Mouse (Mus musculus) MEL (cell line): ENCODE measurements around the gene Terb1. TPM values are rescaled to one million over a fixed set of nuclear protein-coding genes. Genes with fewer than 3 reads are reported as not detected.

Experiments used
- DNase-seq: peaks from one replicate; pipeline ENCODE4 v3.0.0; 2011; ENCODE audit warnings: low read depth, low spot score
- H3K27ac ChIP-seq: 2 replicates; pipeline ENCODE4 v1.5.1; 2012; ENCODE audit warnings: low read depth, mild to moderate bottlenecking, control low read depth, low read length, moderate library complexity; ENCODE audit not compliant: control insufficient read depth
- H3K27me3 ChIP-seq, 2 experiments: fragments of 150-350 bp in 1 of 2; sonication (generic) in 1 of 2; 2 replicates each; pipeline ENCODE4 v1.6.1; 2012; ENCODE audit warnings: low read length in 2 of 2, mild to moderate bottlenecking in 2 of 2, improper control_type of control experiment in 1 of 2, moderate library complexity in 1 of 2; ENCODE audit not compliant: insufficient read depth in 2 of 2, control insufficient read depth in 1 of 2
- H3K36me3 ChIP-seq, 2 experiments: 2 replicates each; pipeline ENCODE4 v1.6.1; 2012 to 2014; ENCODE audit warnings: low read length in 2 of 2, improper control_type of control experiment in 1 of 2, inconsistent platforms in 1 of 2, mild to moderate bottlenecking in 1 of 2; ENCODE audit not compliant: insufficient read depth in 2 of 2, control insufficient read depth in 1 of 2
- H3K4me1 ChIP-seq, 2 experiments: fragments of 150-350 bp in 1 of 2; sonication (generic) in 1 of 2; 2 replicates each; pipeline ENCODE4 v1.6.1; 2012; ENCODE audit warnings: low read length in 2 of 2, improper control_type of control experiment in 1 of 2, mild to moderate bottlenecking in 1 of 2; ENCODE audit not compliant: insufficient read depth in 2 of 2, control insufficient read depth in 1 of 2
- H3K4me3 ChIP-seq, 2 experiments: fragments of 150-350 bp in 1 of 2; sonication (generic) in 1 of 2; 2 replicates each; pipeline ENCODE4 v1.5.1; 2012; ENCODE audit warnings: low read depth in 2 of 2, low read length in 2 of 2, mild to moderate bottlenecking in 2 of 2, moderate library complexity in 2 of 2, control low read depth in 1 of 2, improper control_type of control experiment in 1 of 2; ENCODE audit not compliant: control insufficient read depth in 1 of 2, insufficient read depth in 1 of 2
- H3K79me2 ChIP-seq: 2 replicates; pipeline ENCODE4 v1.6.1; 2012; ENCODE audit warnings: mild to moderate bottlenecking, low read length, moderate library complexity; ENCODE audit not compliant: control insufficient read depth, poor library complexity, insufficient read depth
- H3K9ac ChIP-seq: 2 replicates; pipeline ENCODE4 v1.6.1; 2012; ENCODE audit warnings: low read depth, mild to moderate bottlenecking, control low read depth, low read length, moderate library complexity; ENCODE audit not compliant: control insufficient read depth, poor library complexity, severe bottlenecking
- H3K9me3 ChIP-seq: fragments of 150-350 bp; sonication (generic); replicated peaks from 2 replicates; pipeline ENCODE4 v1.6.1; 2012; ENCODE audit warnings: mild to moderate bottlenecking, low read length, improper control_type of control experiment, moderate library complexity; ENCODE audit not compliant: insufficient read depth
- BHLHE40 ChIP-seq: IDR thresholded peaks from 2 replicates; pipeline ENCODE4 v1.6.1; 2012; ENCODE audit warnings: low read depth, mild to moderate bottlenecking, inconsistent platforms, low read length, improper control_type of control experiment, borderline replicate concordance
- CHD2 ChIP-seq: IDR thresholded peaks from 2 replicates; pipeline ENCODE4 v1.6.1; 2011; ENCODE audit warnings: low read length, improper control_type of control experiment
- E2F4 ChIP-seq: IDR thresholded peaks from 2 replicates; pipeline ENCODE4 v1.6.1; 2011; ENCODE audit warnings: low read depth, low read length, improper control_type of control experiment, borderline replicate concordance
- ELF1 ChIP-seq: IDR thresholded peaks from 2 replicates; pipeline ENCODE4 v1.6.1; 2014; ENCODE audit warnings: low read depth, mild to moderate bottlenecking, inconsistent platforms, low read length, improper control_type of control experiment, moderate library complexity
- ETS1 ChIP-seq: IDR thresholded peaks from 2 replicates; pipeline ENCODE4 v1.6.1; 2012; ENCODE audit warnings: low read depth, mild to moderate bottlenecking, inconsistent platforms, low read length, improper control_type of control experiment, moderate library complexity
- HCFC1 ChIP-seq: IDR thresholded peaks from 2 replicates; pipeline ENCODE4 v1.6.1; 2012; ENCODE audit warnings: low read depth, mild to moderate bottlenecking, inconsistent platforms, low read length, improper control_type of control experiment, moderate library complexity
- JUND ChIP-seq: IDR thresholded peaks from 2 replicates; pipeline ENCODE4 v1.6.1; 2011; ENCODE audit warnings: low read depth, mild to moderate bottlenecking, improper control_type of control experiment, low read length
- KAT2A ChIP-seq: conservative IDR thresholded peaks from 2 replicates; pipeline ENCODE4 v1.6.1; 2012; ENCODE audit warnings: low read depth, low read length, improper control_type of control experiment, inconsistent platforms
- MAZ ChIP-seq: IDR thresholded peaks from 2 replicates; pipeline ENCODE4 v1.6.1; 2012; ENCODE audit warnings: low read depth, mild to moderate bottlenecking, inconsistent platforms, low read length, improper control_type of control experiment
- MEF2A ChIP-seq: IDR thresholded peaks from 2 replicates; pipeline ENCODE4 v1.6.1; 2014; ENCODE audit warnings: low read depth, mild to moderate bottlenecking, inconsistent platforms, low read length, improper control_type of control experiment; ENCODE audit not compliant: poor library complexity, insufficient replicate concordance, severe bottlenecking; ENCODE audit errors: extremely low read depth
- MYB ChIP-seq: IDR thresholded peaks from 2 replicates; pipeline ENCODE4 v1.6.1; 2011; ENCODE audit warnings: mild to moderate bottlenecking, low read depth, low read length, improper control_type of control experiment
- NRF1 ChIP-seq: IDR thresholded peaks from 2 replicates; pipeline ENCODE4 v1.6.1; 2014; ENCODE audit warnings: low read depth, mild to moderate bottlenecking, inconsistent platforms, low read length, improper control_type of control experiment, moderate library complexity; ENCODE audit not compliant: poor library complexity, insufficient read depth, severe bottlenecking
- POLR2A ChIP-seq, 2 experiments: IDR thresholded peaks; 2 replicates each; pipeline ENCODE4 v1.6.1; 2011 to 2012; ENCODE audit warnings: low read length in 2 of 2, mild to moderate bottlenecking in 2 of 2, control low read depth in 1 of 2, improper control_type of control experiment in 1 of 2, low read depth in 1 of 2, moderate library complexity in 1 of 2; ENCODE audit not compliant: control insufficient read depth in 1 of 2, insufficient read depth in 1 of 2, poor library complexity in 1 of 2
- POLR2AphosphoS2 ChIP-seq: IDR thresholded peaks from 2 replicates; pipeline ENCODE4 v1.6.1; 2011; ENCODE audit warnings: low read length, improper control_type of control experiment
- POLR2AphosphoS5 ChIP-seq: IDR thresholded peaks from 2 replicates; pipeline ENCODE4 v1.6.1; 2012; ENCODE audit warnings: low read depth, borderline replicate concordance, mild to moderate bottlenecking, inconsistent platforms, low read length, moderate library complexity, mixed read lengths
- RCOR1 ChIP-seq: IDR thresholded peaks from 2 replicates; pipeline ENCODE4 v1.6.1; 2012; ENCODE audit warnings: low read depth, mild to moderate bottlenecking, inconsistent platforms, low read length, improper control_type of control experiment
- SIN3A ChIP-seq: IDR thresholded peaks from 2 replicates; pipeline ENCODE4 v1.6.1; 2012; ENCODE audit warnings: low read length, improper control_type of control experiment, inconsistent platforms
- TAL1 ChIP-seq: IDR thresholded peaks from 2 replicates; pipeline ENCODE4 v1.6.1; 2012; ENCODE audit warnings: mild to moderate bottlenecking, inconsistent platforms, low read length, moderate library complexity, mixed read lengths
- TBP ChIP-seq: IDR thresholded peaks from 2 replicates; pipeline ENCODE4 v1.8.0; 2011; ENCODE audit warnings: low read depth, low read length, improper control_type of control experiment
- TCF12 ChIP-seq: IDR thresholded peaks from 2 replicates; pipeline ENCODE4 v1.6.1; 2014; ENCODE audit warnings: low read depth, mild to moderate bottlenecking, inconsistent platforms, low read length, improper control_type of control experiment, moderate library complexity
- UBTF ChIP-seq: IDR thresholded peaks from 2 replicates; pipeline ENCODE4 v1.6.1; 2012; ENCODE audit warnings: low read depth, mild to moderate bottlenecking, inconsistent platforms, low read length, improper control_type of control experiment, moderate library complexity, borderline replicate concordance; ENCODE audit not compliant: insufficient read depth
- USF2 ChIP-seq, 2 experiments: IDR thresholded peaks; 2 replicates each; pipeline ENCODE4 v1.6.1; 2011 to 2012; ENCODE audit warnings: improper control_type of control experiment in 2 of 2, low read length in 2 of 2, borderline replicate concordance in 1 of 2, inconsistent platforms in 1 of 2, low read depth in 1 of 2, mild to moderate bottlenecking in 1 of 2; ENCODE audit not compliant: insufficient read depth in 1 of 2
- ZC3H11A ChIP-seq: IDR thresholded peaks from 2 replicates; pipeline ENCODE4 v1.6.1; 2012; ENCODE audit warnings: low read depth, mild to moderate bottlenecking, inconsistent platforms, low read length, improper control_type of control experiment
- ZMIZ1 ChIP-seq: IDR thresholded peaks from 2 replicates; pipeline ENCODE4 v1.6.1; 2012; ENCODE audit warnings: low read depth, mild to moderate bottlenecking, inconsistent platforms, low read length, improper control_type of control experiment, moderate library complexity
- ZNF384 ChIP-seq: IDR thresholded peaks from 2 replicates; pipeline ENCODE4 v1.6.1; 2012; ENCODE audit warnings: low read depth, mild to moderate bottlenecking, inconsistent platforms, low read length, improper control_type of control experiment
- polyA plus RNA-seq, 2 experiments: library from polyadenylated mRNA; stranded (reverse) in 1 of 2; unstranded in 1 of 2; fragments of >175 nt in 1 of 2; fragments of >200 nt in 1 of 2; gene quantifications; 2 replicates each; pipeline versions ENCODE4 v1.2.1 to v1.2.4; 2012; ENCODE audit warnings: low replicate concordance in 2 of 2, low read depth in 1 of 2; ENCODE audit not compliant: insufficient read length in 2 of 2, insufficient read depth in 1 of 2, missing spikeins in 1 of 2
- total RNA-seq: library from RNA; depleted of rRNA; stranded (reverse); fragments of 300-350 nt; gene quantifications from 2 replicates; pipeline ENCODE4 v1.2.3, GENCODE M21; 2012

Terb1 gene
- total and polyA plus RNA-seq, 3 experiments = not detected

DNA sequence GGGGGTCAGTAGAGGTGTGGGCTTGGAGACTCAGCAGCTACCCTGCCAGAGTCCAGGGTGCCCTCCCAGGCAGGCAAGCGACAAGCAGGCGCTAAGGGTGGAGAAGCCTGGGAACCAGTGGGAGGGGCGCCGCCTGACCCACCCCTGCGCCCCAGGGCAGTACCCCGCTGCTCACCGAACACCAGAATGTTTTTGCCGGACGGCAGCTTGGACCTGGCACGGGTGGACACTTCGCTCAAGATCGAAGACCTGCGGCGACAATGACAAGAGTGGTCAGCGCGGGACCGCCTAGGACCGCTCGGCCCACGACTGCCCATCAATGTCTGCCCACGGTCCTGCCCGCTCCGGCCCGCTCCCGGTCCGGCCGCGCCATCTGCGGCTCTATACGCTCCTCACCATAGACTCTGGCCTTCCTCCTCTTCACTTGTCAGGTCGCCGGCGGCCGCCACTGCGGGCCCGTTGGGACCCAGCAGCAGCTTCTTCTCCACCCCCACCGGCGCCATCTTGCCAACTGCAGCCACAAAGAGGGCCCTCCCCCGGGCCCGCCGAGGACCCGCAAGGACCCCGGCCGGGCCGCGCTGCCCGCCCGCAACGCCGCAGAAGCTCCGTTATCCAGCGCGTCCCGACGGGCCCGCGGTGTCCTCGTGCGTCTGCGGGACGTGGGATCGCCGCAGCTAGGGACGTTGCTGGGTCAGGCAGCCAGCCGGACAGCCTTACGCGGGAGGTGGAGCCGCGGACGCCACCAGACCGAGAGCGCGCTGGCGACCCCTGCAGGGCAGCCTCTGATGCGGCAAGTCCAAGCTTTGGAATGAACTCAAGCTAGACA lies 67.2 kb downstream of the Terb1 start, which contains the start of gene Dync1li2 (continued):
- TF ChIP-seq NRF1 (peak; percentile 15; the same call in 1 of the 2 replicates), UBTF (no peak), USF2 (IDR thresholded peaks at IDR 0.05; ENCODE audit: borderline replicate concordance in 1 of 2, insufficient read depth in 1 of 2, low read depth in 1 of 2, low read length in 2 of 2) (no peak)

DNA sequence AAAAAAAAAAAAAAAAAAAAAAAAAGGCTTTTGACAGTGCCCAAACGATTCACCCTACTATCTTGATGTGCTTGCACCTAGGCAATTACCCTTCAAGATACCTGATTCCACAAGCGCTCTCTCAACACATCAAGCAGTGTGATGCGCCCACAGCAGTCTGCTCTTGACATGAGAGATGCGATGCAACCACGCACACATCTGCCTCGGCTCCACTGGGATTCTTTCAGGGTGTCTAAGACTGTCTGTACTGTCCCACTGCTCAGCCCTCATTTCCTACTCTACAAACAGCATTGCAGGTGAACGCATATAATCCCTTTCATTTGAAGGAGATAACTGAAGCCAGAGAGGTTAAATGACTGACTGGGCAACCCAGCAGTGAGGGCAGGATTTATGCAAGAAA lies 68.1 kb downstream of the Terb1 start:
- no peak overlapping the region for H3K27ac ChIP-seq
- peaks cover 7 to 10% of the 10 kb centered on the region in 2 experiments for H3K36me3 ChIP-seq
- H3K4me1 ChIP-seq = peaks cover 1 to 14% of the 10 kb centered on the region in 2 experiments
- H3K27me3 ChIP-seq = peaks cover 0 to 3% of the 10 kb centered on the region in 2 experiments; a peak in 2 of 4 replicates
- TF ChIP-seq HCFC1 (no peak), RCOR1 (no peak), E2F4 (no peak), SIN3A (no peak), ZNF384 (no peak), CHD2 (no peak), JUND (no peak), UBTF (no peak), TAL1 (no peak), MAZ (no peak), ELF1 (no peak), TCF12 (no peak), USF2 (IDR thresholded peaks at IDR 0.05; ENCODE audit: borderline replicate concordance in 1 of 2, insufficient read depth in 1 of 2, low read depth in 1 of 2, low read length in 2 of 2) (no peak), BHLHE40 (no peak), POLR2A (IDR thresholded peaks at IDR 0.05; ENCODE audit: control insufficient read depth in 1 of 2, insufficient read depth in 1 of 2, low read depth in 1 of 2, low read length in 2 of 2, poor library complexity in 1 of 2) (no peak)
- no peak for DNase-seq
- peak overlapping the region; percentile 83 for H3K9ac ChIP-seq
- H3K79me2 ChIP-seq = peaks cover 20% of the 10 kb centered on the region
- no peaks in the 10 kb centered on the region for H3K9me3 ChIP-seq
- H3K4me3 ChIP-seq = peak overlapping the region; percentile 45 to 84

DNA sequence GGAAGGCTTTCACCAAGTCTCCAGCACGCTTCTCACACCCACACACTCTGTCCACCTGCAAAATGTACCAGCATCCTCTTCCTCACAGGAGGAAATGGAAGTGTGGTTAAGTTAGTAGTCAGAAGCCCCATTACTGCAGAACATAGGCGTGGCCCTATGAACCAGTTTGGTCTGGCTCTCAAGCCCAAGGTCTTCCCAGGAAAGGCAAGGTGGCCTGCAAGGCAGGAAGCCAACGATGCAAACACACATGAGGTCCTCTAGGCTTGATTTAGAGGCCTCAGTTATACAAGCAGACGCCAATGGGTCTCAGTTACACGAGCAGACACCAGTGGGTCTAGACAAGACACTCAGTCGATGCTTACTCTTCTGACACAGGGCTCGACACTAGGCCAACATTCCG lies 70.2 kb downstream of the Terb1 start:
- no peak for TF ChIP-seq MYB
- TF ChIP-seq CHD2 = no peak
- TF ChIP-seq ZMIZ1 = no peak
- TF ChIP-seq E2F4 = no peak
- no peak for TF ChIP-seq UBTF
- no peak for TF ChIP-seq ZC3H11A
- no peak for TF ChIP-seq NRF1
- no peak for TF ChIP-seq TBP
- TF ChIP-seq ETS1 = no peak
- TF ChIP-seq ZNF384 = no peak
- TF ChIP-seq POLR2AphosphoS2 = no peak
- no peak for TF ChIP-seq KAT2A
- TF ChIP-seq USF2 (IDR thresholded peaks at IDR 0.05; ENCODE audit: borderline replicate concordance in 1 of 2, insufficient read depth in 1 of 2, low read depth in 1 of 2, low read length in 2 of 2) = no peak
- no peak for TF ChIP-seq POLR2AphosphoS5
- TF ChIP-seq MEF2A = no peak
- no peak for TF ChIP-seq POLR2A (IDR thresholded peaks at IDR 0.05; ENCODE audit: control insufficient read depth in 1 of 2, insufficient read depth in 1 of 2, low read depth in 1 of 2, low read length in 2 of 2, poor library complexity in 1 of 2)
- no peak for TF ChIP-seq JUND
- Histone ChIP-seq H3K4me1 (peaks cover 6 to 29% of the 10 kb centered on the region in 2 experiments), H3K9me3 (no peaks in the 10 kb centered on the region), H3K27ac (no peak overlapping the region), H3K27me3 (no peaks in the 10 kb centered on the region), H3K4me3 (no peak overlapping the region), H3K9ac (no peak overlapping the region), H3K36me3 (peaks cover 16 to 22% of the 10 kb centered on the region in 2 experiments), H3K79me2 (peaks cover 26% of the 10 kb centered on the region)
- no peak for DNase-seq
